Mouse (Mus musculus) inflammation-experienced regulatory T-cells, adult 6 months (primary cell): ENCODE data around the gene Adamtsl4. TPM values are rescaled to one million over a fixed set of nuclear protein-coding genes. Genes with fewer than 3 reads are reported as not detected.

Experiments used
- ATAC-seq: one replicate; pipeline ENCODE4 v1.8.0; 2017
- polyA plus RNA-seq, 3 experiments: library from polyadenylated mRNA; unstranded; fragments of 100-300 nt; shearing (Covaris generic); gene quantifications; one replicate each; pipeline ENCODE4 v1.2.1; 2017

The Adamtsl4 gene
- polyA plus RNA-seq, 3 experiments from 2014 or later = 2.0 to 4.6 (median 2.2) TPM

DNA sequence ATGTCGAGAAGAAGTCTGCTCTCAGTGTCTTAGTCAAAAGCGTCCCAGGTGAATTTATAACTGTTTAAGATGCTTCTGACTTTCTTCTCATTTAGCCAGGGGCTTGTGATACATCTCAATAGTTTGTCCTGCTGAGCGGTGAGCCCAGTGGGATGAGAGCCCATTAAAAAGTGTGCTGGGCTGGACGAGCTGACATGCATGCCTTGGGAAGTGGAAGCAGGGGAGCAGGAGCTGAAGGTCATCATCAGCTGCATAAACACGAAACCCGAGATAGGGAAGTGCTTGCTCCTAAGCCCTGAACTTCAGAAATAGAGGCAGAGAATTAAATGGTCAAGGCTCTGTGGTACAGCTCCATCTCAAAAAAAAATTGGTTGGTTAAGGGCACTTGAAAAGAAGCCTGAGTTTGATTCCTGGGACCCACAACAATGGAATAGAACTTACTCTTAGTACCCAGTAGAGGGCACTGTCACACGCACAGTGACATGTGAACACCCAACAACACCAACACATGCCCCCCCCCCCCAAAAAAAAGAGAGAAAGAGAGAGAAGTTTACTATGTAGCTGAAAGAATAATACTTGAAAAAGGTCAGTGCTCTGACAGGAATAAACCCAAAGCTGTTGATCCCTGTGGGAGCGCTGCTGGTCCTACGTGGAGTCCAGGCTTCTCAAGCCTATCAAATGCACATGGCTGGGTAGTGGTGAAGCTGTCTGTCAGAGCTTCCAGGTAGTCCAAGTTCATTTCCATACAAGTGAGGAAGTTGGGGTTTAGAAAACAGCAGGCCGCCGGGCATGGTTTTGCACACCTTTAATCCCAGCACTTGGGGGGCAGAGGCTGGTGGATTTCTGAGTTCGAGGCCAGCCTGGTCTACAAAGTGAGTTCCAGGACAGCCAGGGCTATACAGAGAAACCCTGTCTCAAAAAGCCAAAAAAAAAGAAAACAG lies 54.8 kb downstream of the Adamtsl4 start:
- ATAC-seq = peak; percentile 76

DNA sequence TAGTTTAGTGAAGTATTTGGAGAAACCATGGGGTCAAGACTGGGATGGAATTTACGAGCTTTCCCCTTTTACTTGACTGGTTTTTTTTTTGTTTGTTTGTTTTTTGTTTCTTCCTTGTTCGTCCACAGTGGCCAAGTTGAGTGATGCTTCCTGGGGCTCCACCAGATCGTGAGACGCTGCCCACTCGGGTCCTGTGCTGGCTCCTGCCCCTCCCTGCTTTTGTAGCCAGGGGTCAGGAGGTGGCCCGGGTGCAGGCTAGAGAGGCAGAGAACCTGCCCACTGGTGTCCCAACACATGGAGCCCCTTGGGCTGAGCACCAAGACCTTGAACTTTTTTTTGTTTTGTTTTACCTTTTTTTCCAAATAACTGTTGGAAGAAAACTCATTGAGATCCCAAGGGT lies 56.4 kb downstream of the Adamtsl4 start:
- ATAC-seq = no peak

DNA sequence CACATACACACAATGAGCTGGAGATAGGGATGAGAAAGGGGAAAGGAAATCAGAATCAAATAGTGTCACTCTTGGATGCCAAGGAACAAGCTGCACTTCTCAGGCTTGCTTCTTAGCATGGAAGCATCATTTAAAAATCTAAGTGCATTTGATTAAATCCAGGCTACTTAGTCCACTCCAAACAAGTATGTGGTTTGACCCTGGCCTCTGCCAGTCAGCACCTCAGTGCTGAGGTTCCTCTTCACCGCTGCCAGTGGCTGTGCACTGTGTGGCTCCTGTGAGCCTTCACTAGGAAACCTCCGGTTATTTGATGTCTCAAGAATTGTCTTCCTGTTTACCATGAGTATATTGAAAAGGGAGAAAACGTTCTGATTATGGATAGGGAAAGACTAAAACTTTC lies 56.9 kb downstream of the Adamtsl4 start:
- no peak for ATAC-seq

DNA sequence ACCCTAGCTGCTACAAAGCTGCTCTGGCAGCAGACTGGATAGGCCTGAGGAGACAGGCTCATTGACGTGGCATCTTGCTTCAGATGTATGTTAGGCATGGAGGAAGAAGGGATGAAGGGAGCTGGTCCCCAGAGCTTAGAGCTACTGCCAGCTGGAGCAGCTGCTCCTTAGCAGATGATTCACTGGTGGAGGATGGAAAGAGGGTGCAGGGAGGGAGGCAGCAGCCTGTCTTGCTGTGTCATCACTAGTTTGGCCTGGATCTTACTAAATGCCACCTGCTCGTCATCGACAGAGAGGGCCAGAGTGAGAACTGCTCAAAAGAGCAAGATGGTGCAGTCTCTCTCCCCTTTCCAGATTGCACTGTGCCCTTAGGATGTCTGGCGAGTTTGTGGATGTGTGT lies 58.0 kb downstream of the Adamtsl4 start:
- no peak for ATAC-seq

DNA sequence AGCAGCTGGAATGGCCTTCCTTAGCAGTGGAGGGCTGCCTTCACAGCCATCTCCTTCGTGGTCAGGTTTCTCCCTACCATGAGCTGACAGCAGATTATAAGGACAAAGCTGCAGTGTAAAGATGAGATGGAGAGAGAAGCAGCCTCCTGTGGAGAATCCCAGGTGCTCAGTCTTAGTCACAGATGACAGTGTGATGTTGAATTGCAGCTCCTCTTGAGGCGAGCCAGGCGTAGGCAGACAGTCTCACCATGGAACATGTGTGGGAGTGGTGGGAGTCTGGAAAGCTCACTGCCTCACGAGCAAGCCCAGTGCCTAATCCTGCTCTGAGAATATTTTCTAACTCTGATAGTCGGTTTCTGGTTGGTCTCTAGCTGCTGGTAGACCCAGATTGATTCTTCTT lies 60.0 kb downstream of the Adamtsl4 start:
- ATAC-seq = no peak

Other genes starting within 250 kb of the Adamtsl4 start
- gene Ctsk, start 188.7 kb downstream of the Adamtsl4 start, polyA plus RNA-seq = under 1 TPM in 1 of 3 experiments, not detected in 2; 0.44 TPM
- gene Ctss, start 161.1 kb downstream of the Adamtsl4 start, polyA plus RNA-seq = 100 to 1,000 TPM; 244 to 569 (median 448) TPM
- gene Hormad1, start 128.2 kb downstream of the Adamtsl4 start, polyA plus RNA-seq = not detected
- 10 to 100 TPM; 28.1 to 37.0 (median 31.5) TPM for gene Golph3l, start 99.0 kb downstream of the Adamtsl4 start, polyA plus RNA-seq
- gene Ensa, start 62.9 kb downstream of the Adamtsl4 start, polyA plus RNA-seq = 10 to 100 TPM; 68.7 to 89.9 (median 76.3) TPM
- gene Mcl1, start 29.1 kb downstream of the Adamtsl4 start, polyA plus RNA-seq = 10 to 100 TPM; 50.5 to 86.1 (median 61.6) TPM
- gene Ecm1, start 51.7 kb upstream of the Adamtsl4 start, polyA plus RNA-seq = 100 to 1,000 TPM in 1 of 3 experiments, 10 to 100 TPM in 2; 30.0 to 103 (median 70.1) TPM
- gene Tars2, start 72.3 kb upstream of the Adamtsl4 start, polyA plus RNA-seq = 10 to 100 TPM; 47.7 to 80.0 (median 79.5) TPM
- 10 to 100 TPM; 22.7 to 35.5 (median 27.1) TPM for gene Rprd2, start 130.9 kb upstream of the Adamtsl4 start, polyA plus RNA-seq
- 10 to 100 TPM; 46.9 to 48.5 (median 48.3) TPM for gene Prpf3, start 168.0 kb upstream of the Adamtsl4 start, polyA plus RNA-seq
- gene Mrps21, start 183.6 kb upstream of the Adamtsl4 start, polyA plus RNA-seq = 100 to 1,000 TPM; 281 to 394 (median 321) TPM
- 10 to 100 TPM in 1 of 3 experiments, 1 to 10 TPM in 2; 2.3 to 11.8 (median 6.6) TPM for gene Ciart, start 194.3 kb upstream of the Adamtsl4 start, polyA plus RNA-seq
- 1 to 10 TPM in 1 of 3 experiments, under 1 TPM in 1, not detected in 1; 0.83 to 1.5 TPM for gene BC028528, start 204.1 kb upstream of the Adamtsl4 start, polyA plus RNA-seq
- gene Aph1a, start 206.1 kb upstream of the Adamtsl4 start, polyA plus RNA-seq = 10 to 100 TPM; 17.9 to 46.2 (median 27.0) TPM
- gene Car14, start 216.8 kb upstream of the Adamtsl4 start, polyA plus RNA-seq = not detected
- 100 to 1,000 TPM; 164 to 282 (median 210) TPM for gene Anp32e, start 241.3 kb upstream of the Adamtsl4 start, polyA plus RNA-seq